Mouse (Mus musculus): ENCODE data around the gene Romo1.

DNA sequence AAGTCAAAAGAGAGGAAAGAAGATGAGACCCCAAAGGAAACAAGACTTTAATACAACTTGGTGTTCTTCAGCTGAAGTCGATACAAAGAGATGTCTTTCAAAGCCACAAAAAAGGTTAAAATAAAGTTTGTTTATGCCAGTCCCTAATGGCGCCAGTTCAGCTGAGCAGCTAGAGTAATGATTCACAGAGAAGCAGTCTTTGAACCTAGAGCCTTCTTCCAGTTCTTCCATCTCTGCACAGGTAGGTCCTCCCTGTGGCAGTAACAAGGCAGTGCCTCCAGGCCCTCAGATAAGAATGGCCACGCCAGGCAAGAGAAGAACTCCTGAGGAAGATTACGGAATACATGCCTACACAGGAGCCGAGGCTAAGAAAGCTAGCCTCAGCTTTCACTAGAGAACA lies 20.1 kb upstream of the Romo1 start:
- no peak for TF ChIP-seq CTCF (IDR thresholded peaks at IDR 0.05; ENCODE audit: low read depth, low read length)
- TF ChIP-seq POLR2AphosphoS5 (IDR thresholded peaks at IDR 0.05; ENCODE audit: insufficient replicate concordance, low read depth, low read length), result no peak
- no peak for TF ChIP-seq GATA2 (IDR thresholded peaks at IDR 0.05; ENCODE audit: borderline replicate concordance, low read depth, low read length)
- TF ChIP-seq GATA1 (IDR thresholded peaks at IDR 0.05; ENCODE audit: borderline replicate concordance, low read length), result no peak
